Mouse (Mus musculus) CH12.LX (cell line): Measurements from ENCODE around the gene Sipa1l3.

ENCODE experiments used
- BHLHE40 ChIP-seq: IDR thresholded peaks from 2 replicates; pipeline ENCODE4 v1.6.1; 2011; ENCODE audit warnings: mild to moderate bottlenecking, low read depth, low read length, improper control_type of control experiment
- CHD1 ChIP-seq: IDR thresholded peaks from 2 replicates; pipeline ENCODE4 v1.6.1; 2012; ENCODE audit warnings: low read depth, low read length, improper control_type of control experiment, inconsistent platforms
- CTCF ChIP-seq, 2 experiments: IDR thresholded peaks in 1 of 2; conservative IDR thresholded peaks in 1 of 2; 2 replicates each; pipeline ENCODE4 v1.5.1; 2011 to 2012; ENCODE audit warnings: low read depth in 2 of 2, low read length in 2 of 2, improper control_type of control experiment in 1 of 2, inconsistent platforms in 1 of 2, mild to moderate bottlenecking in 1 of 2, moderate library complexity in 1 of 2
- E2F4 ChIP-seq: IDR thresholded peaks from 2 replicates; pipeline ENCODE4 v1.6.1; 2011; ENCODE audit warnings: low read depth, low read length, improper control_type of control experiment; ENCODE audit not compliant: insufficient replicate concordance
- JUN ChIP-seq: IDR thresholded peaks from 2 replicates; pipeline ENCODE4 v1.6.1; 2011; ENCODE audit warnings: low read depth, mild to moderate bottlenecking, low read length, improper control_type of control experiment, moderate library complexity; ENCODE audit not compliant: insufficient read depth
- MXI1 ChIP-seq: IDR thresholded peaks from 2 replicates; pipeline ENCODE4 v1.6.1; 2011; ENCODE audit warnings: mild to moderate bottlenecking, low read depth, low read length, improper control_type of control experiment
- POLR2A ChIP-seq: IDR thresholded peaks from 2 replicates; pipeline ENCODE4 v1.6.1; 2011; ENCODE audit warnings: low read depth, mild to moderate bottlenecking, improper control_type of control experiment, low read length
- USF1 ChIP-seq: IDR thresholded peaks from 2 replicates; pipeline ENCODE4 v1.6.1; 2014; ENCODE audit warnings: low read depth, mild to moderate bottlenecking, inconsistent platforms, low read length, improper control_type of control experiment
- ZC3H11A ChIP-seq: IDR thresholded peaks from 2 replicates; pipeline ENCODE4 v1.6.1; 2012; ENCODE audit warnings: low read depth, mild to moderate bottlenecking, inconsistent platforms, low read length, improper control_type of control experiment

GRCm38 (mm10) chr7:29499071-29499470, 19.4 kb downstream of the Sipa1l3 start:
- TF ChIP-seq CTCF (conservative IDR thresholded peaks at IDR 0.05 in 1 of 2, IDR thresholded peaks at IDR 0.05 in 1 of 2; ENCODE audit: low read depth in 2 of 2, low read length in 2 of 2) (no peak), E2F4 (no peak), POLR2A (no peak), ZC3H11A (no peak), CHD1 (no peak), USF1 (no peak), BHLHE40 (no peak), JUN (no peak), MXI1 (no peak)
